Mouse (Mus musculus): ENCODE measurements around the gene Naa10.

GRCm38 (mm10) chrX:73916945-73917344, 4.8 kb downstream of the Naa10 start:
- no peak for TF ChIP-seq CTCF (IDR thresholded peaks at IDR 0.05; ENCODE audit: low read depth)
- no peak for TF ChIP-seq EP300 (IDR thresholded peaks at IDR 0.05; ENCODE audit: low read depth)

Measured in liver, embryonic 14.5 days (tissue).